Mouse (Mus musculus): ENCODE results near the gene Cma2. TPM values are rescaled to one million over a fixed set of nuclear protein-coding genes. Genes with fewer than 3 reads are reported as not detected.

The Cma2 gene
- not detected in 2 replicates for polyA plus RNA-seq (2012; rRNA removed; ENCODE audit: low replicate concordance)

GRCm38 (mm10) chr14:55950346-55951030 lies at the start of gene Cma2:
TSS of gene Cma2 (plus strand) at chr14:55950980.

GRCm38 (mm10) chr14:55944575-55944974 lies 6.2 kb upstream of the Cma2 start, which contains the start of gene Cma1:
TSS of gene Cma1 (minus strand) at chr14:55944675.

DNA sequence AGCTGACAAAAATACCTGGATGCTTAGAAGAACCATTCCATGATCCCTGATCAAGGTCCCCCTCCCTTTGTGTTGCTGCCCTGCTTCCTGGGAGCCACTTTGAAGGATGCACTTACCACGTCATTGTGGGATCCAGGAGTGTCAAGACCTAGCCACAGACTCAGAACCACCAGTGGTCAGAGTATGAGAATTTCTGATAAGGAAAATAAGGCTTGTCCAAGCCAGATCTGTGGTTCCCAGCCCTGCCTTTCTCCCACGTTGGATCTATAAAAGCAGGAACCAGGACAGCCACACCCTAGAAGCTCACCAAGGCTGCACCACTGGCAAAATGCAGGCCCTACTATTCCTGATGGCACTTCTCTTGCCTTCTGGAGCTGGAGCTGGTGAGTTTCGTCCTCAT lies 66.9 kb downstream of the Cma2 start, which contains the start of gene Mcpt1:
TSS of gene Mcpt1 (plus strand) at position 301 of the 400 bp plus-strand sequence.

Other genes starting within 250 kb of the Cma2 start
- gene Tgm1, start 237.1 kb upstream of the Cma2 start, polyA plus RNA-seq (2012; rRNA removed; ENCODE audit: low replicate concordance) = 0.60 and 2.2 TPM in 2 replicates
- gene Rabggta, start 228.7 kb upstream of the Cma2 start, polyA plus RNA-seq (2012; rRNA removed; ENCODE audit: low replicate concordance) = 34.6 and 47.9 TPM in 2 replicates
- 95.6 and 110 TPM in 2 replicates for gene Dhrs1, start 205.3 kb upstream of the Cma2 start, polyA plus RNA-seq (2012; rRNA removed; ENCODE audit: low replicate concordance)
- gene Nop9, start 205.3 kb upstream of the Cma2 start, polyA plus RNA-seq (2012; rRNA removed; ENCODE audit: low replicate concordance) = 14.6 and 30.0 TPM in 2 replicates
- 2.5 and 4.1 TPM in 2 replicates for gene Cideb, start 192.5 kb upstream of the Cma2 start, polyA plus RNA-seq (2012; rRNA removed; ENCODE audit: low replicate concordance)
- gene Ltb4r2, start 189.6 kb upstream of the Cma2 start, polyA plus RNA-seq (2012; rRNA removed; ENCODE audit: low replicate concordance) = 0.06 and 0.14 TPM in 2 replicates
- 2.3 and 4.5 TPM in 2 replicates for gene Ltb4r1, start 185.0 kb upstream of the Cma2 start, polyA plus RNA-seq (2012; rRNA removed; ENCODE audit: low replicate concordance)
- 29.4 and 44.4 TPM in 2 replicates for gene Adcy4, start 166.9 kb upstream of the Cma2 start, polyA plus RNA-seq (2012; rRNA removed; ENCODE audit: low replicate concordance)
- gene Ripk3, start 162.1 kb upstream of the Cma2 start, polyA plus RNA-seq (2012; rRNA removed; ENCODE audit: low replicate concordance) = 14.6 and 21.8 TPM in 2 replicates
- gene Nfatc4, start 127.8 kb upstream of the Cma2 start, polyA plus RNA-seq (2012; rRNA removed; ENCODE audit: low replicate concordance) = 17.6 and 94.3 TPM in 2 replicates
- 5.7 and 24.4 TPM in 2 replicates for gene Nynrin, start 97.0 kb upstream of the Cma2 start, polyA plus RNA-seq (2012; rRNA removed; ENCODE audit: low replicate concordance)
- 0.13 and 0.48 TPM in 2 replicates for gene Cbln3, start 66.6 kb upstream of the Cma2 start, polyA plus RNA-seq (2012; rRNA removed; ENCODE audit: low replicate concordance)
- 17.0 and 28.5 TPM in 2 replicates for gene Khnyn, start 66.0 kb upstream of the Cma2 start, polyA plus RNA-seq (2012; rRNA removed; ENCODE audit: low replicate concordance)
- gene Sdr39u1, start 50.7 kb upstream of the Cma2 start, polyA plus RNA-seq (2012; rRNA removed; ENCODE audit: low replicate concordance) = 66.2 and 69.6 TPM in 2 replicates
- gene Cma1, start 6.3 kb upstream of the Cma2 start, polyA plus RNA-seq (2012; rRNA removed; ENCODE audit: low replicate concordance) = 2.2 and 10.2 TPM in 2 replicates
- gene Mcpt1, start 67.0 kb downstream of the Cma2 start, polyA plus RNA-seq (2012; rRNA removed; ENCODE audit: low replicate concordance) = not detected in 2 replicates
- gene Mcpt9, start 79.5 kb downstream of the Cma2 start, polyA plus RNA-seq (2012; rRNA removed; ENCODE audit: low replicate concordance) = not detected in 2 replicates
- gene Mcpt2, start 91.1 kb downstream of the Cma2 start, polyA plus RNA-seq (2012; rRNA removed; ENCODE audit: low replicate concordance) = not detected in 2 replicates
- 1.1 and 8.6 TPM in 2 replicates for gene Mcpt4, start 111.3 kb downstream of the Cma2 start, polyA plus RNA-seq (2012; rRNA removed; ENCODE audit: low replicate concordance)
- not detected in 2 replicates for gene Mcpt8, start 134.3 kb downstream of the Cma2 start, polyA plus RNA-seq (2012; rRNA removed; ENCODE audit: low replicate concordance)
- gene Ctsg, start 151.6 kb downstream of the Cma2 start, polyA plus RNA-seq (2012; rRNA removed; ENCODE audit: low replicate concordance) = not detected in 2 replicates
- gene Gzme, start 169.6 kb downstream of the Cma2 start, polyA plus RNA-seq (2012; rRNA removed; ENCODE audit: low replicate concordance) = 0.14 TPM in 1 of 2 replicates, not detected in the other
- gene Gzmd, start 181.6 kb downstream of the Cma2 start, polyA plus RNA-seq (2012; rRNA removed; ENCODE audit: low replicate concordance) = 0.86 TPM in 1 of 2 replicates, not detected in the other
- not detected in 2 replicates for gene Gzmg, start 208.6 kb downstream of the Cma2 start, polyA plus RNA-seq (2012; rRNA removed; ENCODE audit: low replicate concordance)
- gene Gzmn, start 223.6 kb downstream of the Cma2 start, polyA plus RNA-seq (2012; rRNA removed; ENCODE audit: low replicate concordance) = not detected in 2 replicates